Mouse (Mus musculus) forebrain, embryonic 11.5 days (tissue): ENCODE data around the gene Gng12. TPM values are rescaled to one million over a fixed set of nuclear protein-coding genes. Genes with fewer than 3 reads are reported as not detected.

ENCODE experiments used
- ATAC-seq: fragments of 200-750 bp; cut with Nextera tagmentation; replicated peaks from 2 replicates; pipeline ENCODE4 v1.8.0; 2017; ENCODE audit warnings: moderate TSS enrichment; ENCODE audit not compliant: low FRiP score
- DNase-seq: peaks from one replicate; pipeline ENCODE4 v3.0.0-alpha.2; 2017; ENCODE audit warnings: low spot score
- H3K27ac ChIP-seq: fragments of 300-500 bp; sonication (generic); 2 replicates; pipeline ENCODE4 v1.5.1; 2014; ENCODE audit warnings: low read depth, low read length
- H3K27me3 ChIP-seq: fragments of 300-500 bp; sonication (generic); 2 replicates; pipeline ENCODE4 v1.6.1; 2014; ENCODE audit warnings: mild to moderate bottlenecking, low read length, mixed read lengths; ENCODE audit not compliant: control insufficient read depth, insufficient read depth
- H3K36me3 ChIP-seq: fragments of 300-500 bp; sonication (generic); 2 replicates; pipeline ENCODE4 v1.6.1; 2014; ENCODE audit warnings: mild to moderate bottlenecking, low read length, moderate library complexity, mixed read lengths; ENCODE audit not compliant: control insufficient read depth, insufficient read depth
- H3K4me1 ChIP-seq: fragments of 300-500 bp; sonication (generic); replicated peaks from 2 replicates; pipeline ENCODE4 v1.6.1; 2014; ENCODE audit warnings: low read length, mixed read lengths; ENCODE audit not compliant: control insufficient read depth, insufficient read depth
- H3K4me2 ChIP-seq: fragments of 300-500 bp; sonication (generic); 2 replicates; pipeline ENCODE4 v1.6.1; 2014; ENCODE audit warnings: low read depth, mild to moderate bottlenecking, low read length, moderate library complexity, mixed read lengths; ENCODE audit not compliant: severe bottlenecking
- H3K4me3 ChIP-seq: fragments of 300-500 bp; sonication (generic); 2 replicates; pipeline ENCODE4 v1.5.1; 2014; ENCODE audit warnings: low read depth, low read length
- H3K9ac ChIP-seq: fragments of 300-500 bp; sonication (generic); 2 replicates; pipeline ENCODE4 v1.6.1; 2014; ENCODE audit warnings: low read length
- H3K9me3 ChIP-seq: fragments of 300-500 bp; sonication (generic); 2 replicates; pipeline ENCODE4 v1.6.1; 2016; ENCODE audit warnings: low read length, mixed read lengths; ENCODE audit not compliant: control insufficient read depth
- WGBS: fragments of 180-500 bp; shearing (Covaris S2); extraction: QIAGEN DNeasy Blood & Tissue Kit; methylation state at CpG from one replicate; pipeline ENCODE4 v1.1.7; 2014; 5-methylcytosine and 5-hydroxymethylcytosine counted together
- polyA plus RNA-seq: library from polyadenylated mRNA; unstranded; fragments of >200 nt; fragmentation: Nextera tagmentation; extraction: Ambion mirVana; gene quantifications from 2 replicates; pipeline ENCODE4 v1.2.1, GENCODE M21; 2014

Gng12 gene
- polyA plus RNA-seq, 1 experiment from 2014 or later, result 46.2 TPM

GRCm38 (mm10) chr6:66972300-66972699 lies 76.1 kb downstream of the Gng12 start:
- 83% methylated on average over 8 of the region's 8 CpGs for WGBS
- Histone ChIP-seq H3K36me3 (no peaks in the 10 kb centered on the region), H3K27me3 (no peaks in the 10 kb centered on the region), H3K4me3 (no peak overlapping the region), H3K27ac (no peak overlapping the region), H3K4me1 (no peaks in the 10 kb centered on the region; the same call in 1 of the 2 replicates), H3K9me3 (no peaks in the 10 kb centered on the region), H3K4me2 (no peak overlapping the region), H3K9ac (no peak overlapping the region)
- ATAC-seq, result no peak
- no peak for DNase-seq

GRCm38 (mm10) chr6:66973180-66973579 lies 77.0 kb downstream of the Gng12 start:
- 25% methylated on average over 3 of the region's 3 CpGs for WGBS
- Histone ChIP-seq H3K9ac (no peak overlapping the region), H3K4me2 (no peak overlapping the region), H3K27me3 (no peaks in the 10 kb centered on the region), H3K4me3 (no peak overlapping the region), H3K36me3 (no peaks in the 10 kb centered on the region), H3K27ac (no peak overlapping the region), H3K4me1 (no peaks in the 10 kb centered on the region; the same call in 1 of the 2 replicates), H3K9me3 (no peaks in the 10 kb centered on the region)
- DNase-seq (no peak), ATAC-seq (0 out of 2 replicates have a peak, but pooled peaks have one; percentile 59)

GRCm38 (mm10) chr6:66975522-66975921 lies 79.3 kb downstream of the Gng12 start:
- 92% methylated on average over 4 of the region's 4 CpGs for WGBS
- H3K4me2 ChIP-seq, result no peak overlapping the region
- H3K4me3 ChIP-seq, result no peak overlapping the region
- ATAC-seq (no peak), DNase-seq (no peak)
- H3K36me3 ChIP-seq, result no peaks in the 10 kb centered on the region
- no peaks in the 10 kb centered on the region for H3K9me3 ChIP-seq
- no peaks in the 10 kb centered on the region for H3K4me1 ChIP-seq
- H3K27ac ChIP-seq, result no peak overlapping the region
- H3K27me3 ChIP-seq, result no peaks in the 10 kb centered on the region
- H3K9ac ChIP-seq, result no peak overlapping the region

GRCm38 (mm10) chr6:66979197-66979596 lies 83.0 kb downstream of the Gng12 start:
- H3K27me3 ChIP-seq, result no peaks in the 10 kb centered on the region
- no peak overlapping the region for H3K4me2 ChIP-seq
- no peaks in the 10 kb centered on the region for H3K4me1 ChIP-seq
- no peak for ATAC-seq
- 93% methylated on average over 1 of the region's 1 CpGs for WGBS
- H3K9me3 ChIP-seq, result no peaks in the 10 kb centered on the region
- H3K36me3 ChIP-seq, result no peaks in the 10 kb centered on the region
- H3K4me3 ChIP-seq, result no peak overlapping the region
- no peak for DNase-seq
- no peak overlapping the region for H3K9ac ChIP-seq
- H3K27ac ChIP-seq, result no peak overlapping the region

- no peak overlapping the region for H3K27ac ChIP-seq
- H3K36me3 ChIP-seq, result no peaks in the 10 kb centered on the region
- H3K27me3 ChIP-seq, result no peaks in the 10 kb centered on the region
- H3K9me3 ChIP-seq, result no peaks in the 10 kb centered on the region
- no peak overlapping the region for H3K4me2 ChIP-seq
- ATAC-seq (no peak), DNase-seq (no peak)
- H3K9ac ChIP-seq, result no peak overlapping the region
- H3K4me3 ChIP-seq, result no peak overlapping the region
- WGBS, result 92% methylated on average over 4 of the region's 4 CpGs
- H3K4me1 ChIP-seq, result no peaks in the 10 kb centered on the region
Observed at GRCm38 (mm10) chr6:66980040-66980439, 83.8 kb downstream of the Gng12 start.

GRCm38 (mm10) chr6:66981366-66981765 lies 85.2 kb downstream of the Gng12 start:
- 95% methylated on average over 3 of the region's 3 CpGs for WGBS
- Histone ChIP-seq H3K9me3 (no peaks in the 10 kb centered on the region), H3K4me1 (no peaks in the 10 kb centered on the region), H3K4me3 (no peak overlapping the region), H3K36me3 (no peaks in the 10 kb centered on the region), H3K9ac (no peak overlapping the region), H3K27ac (no peak overlapping the region), H3K4me2 (no peak overlapping the region), H3K27me3 (no peaks in the 10 kb centered on the region)
- DNase-seq, result no peak
- ATAC-seq, result no peak

GRCm38 (mm10) chr6:66981864-66982263 lies 85.7 kb downstream of the Gng12 start:
- Histone ChIP-seq H3K4me2 (no peak overlapping the region), H3K4me3 (no peak overlapping the region), H3K27me3 (no peaks in the 10 kb centered on the region), H3K9me3 (no peaks in the 10 kb centered on the region), H3K36me3 (no peaks in the 10 kb centered on the region), H3K4me1 (no peaks in the 10 kb centered on the region), H3K27ac (no peak overlapping the region), H3K9ac (no peak overlapping the region)
- DNase-seq, result no peak
- 79% methylated on average over 1 of the region's 1 CpGs for WGBS
- ATAC-seq, result no peak

GRCm38 (mm10) chr6:66984079-66984478 lies 87.9 kb downstream of the Gng12 start:
- Histone ChIP-seq H3K27me3 (no peaks in the 10 kb centered on the region), H3K27ac (no peak overlapping the region), H3K9ac (no peak overlapping the region), H3K4me2 (no peak overlapping the region), H3K9me3 (no peaks in the 10 kb centered on the region), H3K36me3 (no peaks in the 10 kb centered on the region), H3K4me3 (no peak overlapping the region), H3K4me1 (no peaks in the 10 kb centered on the region)
- DNase-seq (no peak), ATAC-seq (no peak)
- WGBS, result 87% methylated on average over 5 of the region's 5 CpGs

GRCm38 (mm10) chr6:66984672-66985071 lies 88.5 kb downstream of the Gng12 start:
- Histone ChIP-seq H3K4me1 (no peaks in the 10 kb centered on the region), H3K27me3 (no peaks in the 10 kb centered on the region), H3K27ac (no peak overlapping the region), H3K4me2 (no peak overlapping the region), H3K9ac (no peak overlapping the region), H3K36me3 (no peaks in the 10 kb centered on the region), H3K4me3 (no peak overlapping the region), H3K9me3 (no peaks in the 10 kb centered on the region)
- ATAC-seq, result no peak
- no peak for DNase-seq
- WGBS, result 92% methylated on average over 3 of the region's 3 CpGs
